Mouse (Mus musculus) embryonic fibroblast, embryonic 13.5 days (primary cell): ENCODE measurements around the gene Rab4b.

Source experiments
- CTCF ChIP-seq: IDR thresholded peaks from 2 replicates; pipeline ENCODE4 v1.5.1; 2011; ENCODE audit warnings: mild to moderate bottlenecking, control low read depth, low read length, moderate library complexity, borderline replicate concordance; ENCODE audit not compliant: insufficient read depth
- POLR2A ChIP-seq: IDR thresholded peaks from 2 replicates; pipeline ENCODE4 v1.6.1; 2011; ENCODE audit warnings: low read depth, mild to moderate bottlenecking, control low read depth, low read length, moderate library complexity

DNA sequence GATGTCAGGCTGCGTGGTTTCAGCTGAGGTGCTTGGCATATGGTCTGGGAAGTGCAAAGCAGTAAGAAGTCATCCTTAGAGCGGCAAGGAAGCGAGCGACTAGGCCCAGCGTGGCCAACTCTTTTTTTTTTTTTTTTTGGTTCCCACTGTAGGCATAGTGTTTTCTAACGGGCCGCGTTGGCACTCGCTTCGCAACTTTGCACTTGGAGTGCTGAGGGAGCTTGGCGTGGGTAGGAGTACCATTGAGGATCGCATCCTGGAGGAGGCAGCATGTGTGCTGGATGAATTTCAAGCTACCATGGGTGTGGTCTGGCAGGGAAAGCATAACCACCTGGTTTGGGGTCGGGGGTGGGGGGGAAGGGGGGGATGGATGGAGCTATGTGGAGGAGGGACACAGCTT is 22.7 kb downstream of the Rab4b start:
- TF ChIP-seq CTCF: no peak
- TF ChIP-seq POLR2A: no peak
